Mouse (Mus musculus): Measurements from ENCODE around the gene Slc36a4. TPM values are rescaled to one million over a fixed set of nuclear protein-coding genes. Genes with fewer than 3 reads are reported as not detected.

Slc36a4 gene
- total and polyA plus RNA-seq, 3 experiments: 6.6 to 9.2 (median 9.0) TPM

GRCm38 (mm10) chr9:15711676-15712075 lies 2.1 kb downstream of the Slc36a4 start:
- 0 out of 2 replicates have a peak overlapping the region, but pooled peaks have one; percentile 19 for H3K4me2 ChIP-seq (ENCODE audit: insufficient read depth, low read depth, poor library complexity, severe bottlenecking)
- peaks cover 22 to 58% of the 10 kb centered on the region in 2 experiments for H3K4me1 ChIP-seq (ENCODE audit: control insufficient read depth in 1 of 2, insufficient read depth in 2 of 2)
- no peaks in the 10 kb centered on the region for H3K27me3 ChIP-seq (replicated peaks)
- H3K4me3 ChIP-seq (replicated peaks in 1 of 3; ENCODE audit: low read depth in 2 of 3, low read length in 2 of 3, poor library complexity in 1 of 3): no peak overlapping the region
- in situ Hi-C loops (cut with MboI; ENCODE audit: low pct_ligation_motif_present, low pct_unique_long_range_greater_than_20kb, low sequenced_read_pairs) (no loop called here), dilution Hi-C loops (cut with MboI; ENCODE audit: extremely low pct_ligation_motif_present, extremely low pct_unique_long_range_greater_than_20kb, low sequenced_read_pairs) (no loop called here)
- peaks cover 4% of the 10 kb centered on the region for H3K79me2 ChIP-seq (replicated peaks; ENCODE audit: control insufficient read depth, extremely low read depth, insufficient read depth, poor library complexity, severe bottlenecking)
- H3K9ac ChIP-seq (ENCODE audit: insufficient read depth, low read depth): no peak overlapping the region
- H3K9me3 ChIP-seq (replicated peaks; ENCODE audit: low read length): no peaks in the 10 kb centered on the region
- H3K36me3 ChIP-seq (replicated peaks in 1 of 2; ENCODE audit: control insufficient read depth in 1 of 2, insufficient read depth in 1 of 2, low read length in 1 of 2): peaks cover 0 to 3% of the 10 kb centered on the region in 2 experiments
- DNase-seq (ENCODE audit: extremely low read depth): no peak
- H3K27ac ChIP-seq (ENCODE audit: insufficient read depth, low read depth): peak overlapping the region; percentile 66
- TF ChIP-seq CHD1 (IDR thresholded peaks at IDR 0.05; ENCODE audit: low read depth, low read length) (no peak), GABPA (IDR thresholded peaks at IDR 0.05; ENCODE audit: insufficient replicate concordance, low read depth, low read length) (no peak), IRF4 (IDR thresholded peaks at IDR 0.05; ENCODE audit: low read depth, low read length) (no peak), USF2 (conservative IDR thresholded peaks at IDR 0.05; ENCODE audit: low read depth, low read length) (no peak), ZC3H11A (IDR thresholded peaks at IDR 0.05; ENCODE audit: low read depth, low read length) (no peak), EP300 (IDR thresholded peaks at IDR 0.05; ENCODE audit: low read length) (no peak), MYC (IDR thresholded peaks at IDR 0.05; ENCODE audit: low read depth, low read length) (no peak), HCFC1 (IDR thresholded peaks at IDR 0.05; ENCODE audit: low read depth, low read length) (no peak), UBTF (IDR thresholded peaks at IDR 0.05; ENCODE audit: low read depth, low read length) (no peak), NELFE (IDR thresholded peaks at IDR 0.05; ENCODE audit: low read depth, low read length) (no peak), MAX (IDR thresholded peaks at IDR 0.05; ENCODE audit: low read length) (no peak), RAD21 (IDR thresholded peaks at IDR 0.05; ENCODE audit: low read depth, low read length) (no peak), MXI1 (IDR thresholded peaks at IDR 0.05; ENCODE audit: low read depth, low read length) (no peak)

GRCm38 (mm10) chr9:15714792-15715191 lies 5.3 kb downstream of the Slc36a4 start:
- H3K9ac ChIP-seq (ENCODE audit: insufficient read depth, low read depth): no peak overlapping the region; the same call in 1 of the 2 replicates
- no peaks in the 10 kb centered on the region for H3K27me3 ChIP-seq (replicated peaks)
- H3K4me2 ChIP-seq (ENCODE audit: insufficient read depth, low read depth, poor library complexity, severe bottlenecking): peak overlapping the region; percentile 75; the same call in 1 of the 2 replicates
- peaks cover 0 to 5% of the 10 kb centered on the region in 2 experiments for H3K36me3 ChIP-seq (replicated peaks in 1 of 2; ENCODE audit: control insufficient read depth in 1 of 2, insufficient read depth in 1 of 2, low read length in 1 of 2)
- dilution Hi-C loops (cut with MboI; ENCODE audit: extremely low pct_ligation_motif_present, extremely low pct_unique_long_range_greater_than_20kb, low sequenced_read_pairs) (no loop called here), in situ Hi-C loops (cut with MboI; ENCODE audit: low pct_ligation_motif_present, low pct_unique_long_range_greater_than_20kb, low sequenced_read_pairs) (no loop called here)
- H3K79me2 ChIP-seq (replicated peaks; ENCODE audit: control insufficient read depth, extremely low read depth, insufficient read depth, poor library complexity, severe bottlenecking): peaks cover 4% of the 10 kb centered on the region
- H3K9me3 ChIP-seq (replicated peaks; ENCODE audit: low read length): no peaks in the 10 kb centered on the region
- no peak overlapping the region for H3K27ac ChIP-seq (ENCODE audit: insufficient read depth, low read depth)
- peak; percentile 73 for DNase-seq (ENCODE audit: extremely low read depth)
- H3K4me1 ChIP-seq (ENCODE audit: control insufficient read depth in 1 of 2, insufficient read depth in 2 of 2): peaks cover 36 to 79% of the 10 kb centered on the region in 2 experiments
- no peak overlapping the region for H3K4me3 ChIP-seq (replicated peaks in 1 of 3; ENCODE audit: low read depth in 2 of 3, low read length in 2 of 3, poor library complexity in 1 of 3)
- TF ChIP-seq ELF1 (IDR thresholded peaks at IDR 0.05; ENCODE audit: low read depth, low read length) (no peak), KAT2A (IDR thresholded peaks at IDR 0.05; ENCODE audit: insufficient replicate concordance, low read length) (no peak), E2F4 (IDR thresholded peaks at IDR 0.05; ENCODE audit: insufficient replicate concordance, low read depth, low read length) (no peak), CTCF (conservative IDR thresholded peaks at IDR 0.05 in 1 of 2, IDR thresholded peaks at IDR 0.05 in 1 of 2; ENCODE audit: low read depth in 2 of 2, low read length in 2 of 2) (no peak), EP300 (IDR thresholded peaks at IDR 0.05; ENCODE audit: low read length) (peak; percentile 78), POLR2AphosphoS2 (IDR thresholded peaks at IDR 0.05; ENCODE audit: low read depth, low read length) (no peak), POLR2A (IDR thresholded peaks at IDR 0.05; ENCODE audit: low read depth, low read length) (peak; percentile 41; the same call in 1 of the 2 replicates), UBTF (IDR thresholded peaks at IDR 0.05; ENCODE audit: low read depth, low read length) (no peak), NRF1 (IDR thresholded peaks at IDR 0.05; ENCODE audit: low read depth, low read length) (no peak), TCF12 (IDR thresholded peaks at IDR 0.05; ENCODE audit: low read depth, low read length) (peak; percentile 80; the same call in 1 of the 2 replicates), SMC3 (IDR thresholded peaks at IDR 0.05; ENCODE audit: low read depth, low read length) (0 out of 2 replicates have a peak, but pooled peaks have one; percentile 3), ETS1 (conservative IDR thresholded peaks at IDR 0.05; ENCODE audit: low read depth, low read length) (peak; percentile 71), CHD1 (IDR thresholded peaks at IDR 0.05; ENCODE audit: low read depth, low read length) (no peak), IRF4 (IDR thresholded peaks at IDR 0.05; ENCODE audit: low read depth, low read length) (peak; percentile 43), USF2 (conservative IDR thresholded peaks at IDR 0.05; ENCODE audit: low read depth, low read length) (no peak), JUND (conservative IDR thresholded peaks at IDR 0.05; ENCODE audit: low read depth, low read length) (no peak; the same call in 1 of the 2 replicates), GABPA (IDR thresholded peaks at IDR 0.05; ENCODE audit: insufficient replicate concordance, low read depth, low read length) (no peak), MYC (IDR thresholded peaks at IDR 0.05; ENCODE audit: low read depth, low read length) (peak; percentile 72), MAX (IDR thresholded peaks at IDR 0.05; ENCODE audit: low read length) (0 out of 2 replicates have a peak, but pooled peaks have one; percentile 39), MEF2A (IDR thresholded peaks at IDR 0.05; ENCODE audit: borderline replicate concordance, low read depth, low read length) (no peak; the same call in 1 of the 2 replicates), ZMIZ1 (IDR thresholded peaks at IDR 0.05; ENCODE audit: low read depth, low read length) (no peak), ZNF384 (IDR thresholded peaks at IDR 0.05; ENCODE audit: low read depth, low read length) (no peak), MAFK (IDR thresholded peaks at IDR 0.05; ENCODE audit: insufficient replicate concordance, low read length) (no peak), ZC3H11A (IDR thresholded peaks at IDR 0.05; ENCODE audit: low read depth, low read length) (no peak), USF1 (IDR thresholded peaks at IDR 0.05; ENCODE audit: low read depth, low read length) (no peak), ZKSCAN1 (IDR thresholded peaks at IDR 0.05; ENCODE audit: borderline replicate concordance, low read depth, low read length) (no peak), MAZ (IDR thresholded peaks at IDR 0.05; ENCODE audit: low read depth, low read length) (no peak), NELFE (IDR thresholded peaks at IDR 0.05; ENCODE audit: low read depth, low read length) (no peak)

Measured in CH12.LX (cell line).